Mouse (Mus musculus): ENCODE results near the gene Lsamp.

The Lsamp gene

DNA sequence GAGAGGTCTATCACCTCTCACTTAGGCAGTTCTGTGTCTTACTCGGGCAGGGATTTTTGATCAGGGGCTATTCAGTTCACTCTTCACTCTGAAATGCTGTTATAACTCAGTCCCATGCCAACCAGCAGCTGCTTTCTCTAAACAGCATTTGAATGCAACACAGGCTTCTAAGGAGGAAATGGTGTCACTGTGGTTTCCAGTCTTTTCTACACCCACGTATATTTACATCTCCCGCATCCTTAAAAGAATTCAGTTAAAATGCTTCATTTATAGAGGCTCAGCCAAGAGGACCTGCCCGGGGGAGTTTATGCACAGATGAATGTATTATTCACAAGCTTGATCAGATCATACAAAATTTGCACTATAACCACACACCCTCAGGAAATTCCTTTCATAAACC, 306.0 kb downstream of the Lsamp start:
- DNase-seq, result no peak

DNA sequence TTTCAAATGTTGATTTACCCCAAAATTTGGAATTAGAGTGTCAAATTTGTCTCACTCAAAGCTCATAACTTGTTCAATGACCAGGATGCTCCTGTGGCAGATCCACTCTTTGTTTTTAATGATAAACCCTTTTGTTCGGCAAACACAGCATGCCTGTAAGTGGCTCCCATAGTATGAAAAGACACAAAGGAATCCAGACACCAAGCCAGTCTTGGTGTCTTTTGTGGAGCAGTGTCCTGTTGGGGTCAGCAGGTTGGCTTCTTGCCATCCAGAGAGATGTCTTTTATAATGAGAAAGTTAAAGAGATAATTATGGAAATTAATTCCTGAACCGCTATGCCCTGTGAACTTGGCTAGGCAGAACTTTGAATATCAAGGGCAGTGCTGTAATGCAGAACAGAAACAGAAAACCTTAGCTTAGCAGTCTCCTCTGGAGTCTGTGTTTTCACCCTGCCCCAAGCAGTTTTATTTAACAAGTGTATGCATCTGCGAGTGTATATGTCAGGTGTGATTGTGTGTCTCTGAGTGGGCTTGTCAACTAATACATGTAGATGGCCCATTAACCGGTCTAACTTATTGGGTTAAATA, 310.2 kb downstream of the Lsamp start:
- DNase-seq, result no peak

DNA sequence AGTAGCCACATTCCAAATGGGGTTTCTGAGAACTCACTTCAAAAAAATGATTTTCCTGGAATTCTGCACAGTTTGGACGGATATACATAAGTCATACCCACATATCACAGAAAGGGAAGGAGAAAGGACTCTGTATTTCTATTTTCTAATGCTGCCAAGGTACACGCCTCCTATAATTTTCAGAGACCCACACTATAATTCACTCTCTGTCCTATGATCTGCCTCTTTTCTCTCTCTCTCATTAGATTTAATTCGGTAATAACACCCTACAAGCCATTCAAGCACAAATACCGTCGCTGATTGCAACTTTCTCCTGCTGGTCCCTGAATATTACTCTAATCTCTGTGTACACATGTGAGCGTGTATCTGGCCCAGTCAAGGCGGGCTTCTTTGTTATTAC, 311.1 kb downstream of the Lsamp start:
- no peak for DNase-seq

DNA sequence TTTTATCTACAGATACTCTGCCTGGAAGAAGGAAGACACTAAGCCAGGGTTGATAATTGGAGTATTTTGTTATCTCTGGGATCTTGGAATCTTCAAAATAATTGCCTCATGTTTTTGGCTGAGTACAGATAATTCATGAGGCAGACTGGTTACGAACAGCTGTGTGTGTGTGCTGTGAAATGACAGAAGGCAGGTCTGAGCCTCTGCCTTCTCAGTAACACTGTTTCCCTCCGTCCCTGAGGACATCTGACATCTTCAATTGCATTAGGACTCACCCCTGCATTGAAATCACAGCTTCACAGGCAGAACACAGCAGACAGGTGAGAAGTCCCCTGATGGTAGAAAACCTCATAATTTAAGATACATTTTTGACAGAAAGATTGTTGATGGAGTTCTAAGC, 323.5 kb downstream of the Lsamp start:
- no peak for DNase-seq

DNA sequence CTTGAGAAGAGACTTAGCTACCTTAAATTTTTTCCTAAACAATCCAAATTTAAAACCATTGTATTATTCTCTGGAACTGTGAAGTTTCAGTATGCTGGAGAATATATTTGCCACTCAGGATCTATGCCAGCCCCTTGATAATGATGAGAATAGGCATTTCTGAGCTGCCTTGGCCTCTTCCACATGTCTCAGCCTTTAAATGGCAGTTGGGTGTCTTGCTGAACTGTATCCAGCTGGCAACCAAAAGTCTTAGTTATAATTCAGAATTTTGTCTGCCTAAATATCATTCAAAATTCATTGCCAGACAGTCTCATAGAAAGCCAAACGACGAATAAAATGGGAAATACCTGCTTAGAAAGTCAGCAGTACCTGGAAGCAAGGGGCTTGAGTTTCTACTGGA, 332.0 kb downstream of the Lsamp start:
- DNase-seq, result no peak

DNA sequence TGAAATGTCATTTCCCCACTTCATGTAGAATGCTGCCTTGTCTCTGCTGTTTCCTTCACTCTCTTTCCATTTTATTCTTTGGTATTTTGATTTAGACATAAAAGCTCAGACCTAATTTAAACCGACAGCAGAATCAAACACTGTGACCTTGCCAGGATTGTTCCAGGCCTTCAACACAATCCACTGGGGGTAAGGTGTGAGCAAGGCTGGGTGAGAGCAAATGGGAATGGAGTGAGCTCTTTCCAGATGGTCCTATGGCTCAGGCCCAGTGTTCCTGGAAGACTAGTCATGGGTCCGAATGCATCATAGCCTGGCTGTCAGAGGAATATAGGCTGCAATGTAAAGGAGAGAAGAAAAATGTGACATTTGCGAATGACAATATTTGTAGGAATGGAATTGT, 340.6 kb downstream of the Lsamp start:
- no peak for DNase-seq

DNA sequence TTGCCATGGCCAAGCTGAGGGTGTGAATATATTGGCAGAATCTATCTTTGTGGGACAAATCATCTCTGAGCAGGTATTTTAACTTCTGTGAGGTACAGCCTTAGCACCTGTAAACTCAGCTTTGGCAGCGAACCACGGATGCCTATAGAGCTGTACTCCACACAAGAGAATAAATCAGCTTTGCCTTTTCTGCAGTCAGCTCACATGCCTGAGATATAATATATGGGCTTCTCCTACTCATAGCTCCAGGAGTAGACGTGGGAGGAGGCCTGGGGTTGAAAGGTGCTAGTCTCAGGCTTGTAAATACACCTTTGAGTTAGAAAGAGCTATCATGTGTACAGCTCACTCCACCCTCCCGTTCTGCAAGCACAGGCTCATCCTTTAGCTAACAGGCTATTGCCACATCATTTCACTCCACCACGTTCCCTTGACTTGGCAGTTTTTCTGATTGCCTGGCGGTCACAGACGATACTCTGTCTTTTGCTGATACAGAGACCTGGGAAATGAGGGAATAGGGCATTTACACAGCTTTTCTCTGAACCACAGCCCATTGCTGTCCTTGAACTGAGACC, 344.2 kb downstream of the Lsamp start:
- no peak for DNase-seq

DNA sequence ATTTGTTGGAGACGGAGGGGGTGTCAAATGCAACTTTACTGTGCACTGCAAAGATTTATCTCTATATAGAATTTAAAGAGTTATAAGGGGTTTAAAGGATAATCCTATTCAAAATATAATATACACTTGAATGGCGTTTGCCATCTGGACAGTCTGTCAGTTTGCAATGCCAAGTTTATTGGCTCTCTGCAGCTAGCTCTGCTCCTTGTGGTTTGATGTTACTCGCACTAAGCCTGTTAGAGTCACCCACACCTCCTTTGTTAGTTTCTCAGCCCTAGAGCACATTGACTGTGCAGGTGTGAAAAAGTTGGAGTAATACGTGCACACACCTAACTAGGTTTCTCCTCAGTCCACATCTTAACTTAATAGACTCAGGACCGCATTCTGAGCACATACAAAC, 385.5 kb downstream of the Lsamp start:
- no peak for DNase-seq

DNA sequence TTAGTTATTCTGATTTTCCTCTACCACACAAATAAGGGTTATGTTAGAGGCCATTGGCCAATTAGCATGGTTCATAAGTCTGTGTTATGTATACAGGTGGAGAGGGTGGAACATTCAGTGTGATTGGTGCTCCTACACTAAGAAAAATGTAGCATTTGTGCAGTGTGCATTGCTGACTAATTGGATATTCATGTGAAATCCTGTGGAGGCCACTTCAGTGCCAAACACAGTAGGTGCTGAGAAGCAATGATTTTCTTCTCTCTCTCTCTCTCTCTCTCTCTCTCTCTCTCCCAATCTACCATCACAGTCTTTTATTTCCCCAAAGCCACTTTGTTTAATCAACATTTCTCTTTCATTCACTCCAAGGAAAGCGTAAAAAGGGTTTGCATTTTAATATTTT, 387.1 kb downstream of the Lsamp start:
- no peak for DNase-seq

DNA sequence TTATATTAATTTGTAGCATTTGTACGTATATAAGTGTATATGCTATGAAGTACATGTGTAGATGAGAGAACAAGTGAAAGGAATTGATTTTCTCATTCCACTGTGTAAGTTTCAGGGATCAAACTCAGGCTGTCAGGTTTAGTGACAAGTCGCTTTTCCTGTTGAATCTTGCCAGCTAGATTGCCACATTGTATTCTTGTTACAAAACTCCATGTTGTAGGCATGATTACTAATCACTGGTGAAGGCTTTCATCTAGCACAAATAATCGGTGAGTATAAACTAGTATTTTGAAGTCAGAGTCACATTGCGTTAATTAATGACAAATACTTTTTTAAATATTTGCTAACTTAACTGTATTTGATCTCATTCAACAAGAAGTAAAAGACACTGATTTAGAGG, 391.2 kb downstream of the Lsamp start:
- no peak for DNase-seq

DNA sequence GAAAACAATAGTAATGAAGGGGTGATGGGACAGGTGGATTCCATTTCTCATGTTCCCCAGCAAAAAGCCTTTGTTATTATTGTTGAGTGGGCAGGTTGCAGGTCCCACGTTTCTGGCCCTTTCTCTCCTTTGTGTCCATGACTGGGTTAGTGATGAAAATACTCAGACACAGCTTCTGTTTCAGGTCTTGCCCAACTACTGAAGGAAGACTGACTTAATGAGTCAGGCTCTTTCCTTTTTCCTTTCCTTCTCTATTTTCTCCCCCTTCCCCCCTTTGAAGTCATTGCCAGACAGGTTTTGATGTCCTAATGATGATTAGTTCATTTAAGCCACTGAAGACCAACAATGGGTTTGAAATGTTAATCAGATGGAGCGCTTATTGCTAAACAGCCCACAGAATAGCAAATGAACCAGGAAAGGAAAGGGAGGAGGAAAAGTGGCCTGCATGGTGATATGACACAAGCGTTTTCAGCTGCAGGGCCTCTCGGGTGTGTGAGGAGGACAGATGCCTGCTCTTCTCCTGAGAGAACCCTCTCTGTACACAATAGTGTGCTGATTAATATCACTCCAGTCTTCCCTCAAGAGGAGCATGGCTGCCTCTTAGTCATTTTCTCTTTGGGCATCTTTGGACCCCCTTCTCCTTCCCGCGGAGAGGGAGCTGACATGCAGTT, 393.1 kb downstream of the Lsamp start:
- DNase-seq, result no peak

DNA sequence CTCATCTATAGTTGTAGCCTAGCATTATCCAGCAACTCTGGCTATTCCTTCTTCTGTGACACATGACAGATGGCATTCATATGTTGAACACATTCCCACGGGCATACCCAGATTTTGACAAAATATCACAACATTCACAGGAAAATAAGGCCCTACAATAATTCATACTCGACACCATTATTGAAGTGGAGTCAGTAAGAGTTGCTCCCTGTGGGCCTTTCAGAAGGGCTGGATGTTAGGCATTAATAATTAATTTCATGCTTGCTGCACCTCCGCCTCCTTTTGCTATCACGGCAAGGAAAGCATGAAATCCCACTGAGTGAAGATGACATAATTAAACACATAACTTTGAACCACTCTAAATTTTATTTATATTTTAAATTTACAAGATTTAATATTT, 407.9 kb downstream of the Lsamp start:
- DNase-seq, result no peak

DNA sequence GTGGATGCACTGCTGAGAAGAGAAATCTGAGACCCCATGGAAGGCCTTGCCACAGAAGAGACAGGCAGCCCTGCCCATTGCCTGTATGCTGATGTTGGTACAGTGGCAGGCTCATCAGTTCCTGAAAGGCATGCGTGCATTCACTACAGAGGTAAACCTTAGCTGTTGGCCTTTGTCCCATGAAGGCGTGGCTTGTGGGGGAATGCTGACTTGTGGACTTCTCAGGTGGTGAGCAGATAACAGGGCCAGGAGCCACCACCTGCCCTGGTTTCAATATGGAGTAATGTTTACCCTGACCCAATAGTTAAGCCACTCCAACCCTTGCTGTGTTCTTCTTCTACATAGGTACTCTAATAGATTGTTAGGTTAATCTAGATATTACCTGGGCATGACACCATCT, 415.4 kb downstream of the Lsamp start:
- no peak for DNase-seq

DNA sequence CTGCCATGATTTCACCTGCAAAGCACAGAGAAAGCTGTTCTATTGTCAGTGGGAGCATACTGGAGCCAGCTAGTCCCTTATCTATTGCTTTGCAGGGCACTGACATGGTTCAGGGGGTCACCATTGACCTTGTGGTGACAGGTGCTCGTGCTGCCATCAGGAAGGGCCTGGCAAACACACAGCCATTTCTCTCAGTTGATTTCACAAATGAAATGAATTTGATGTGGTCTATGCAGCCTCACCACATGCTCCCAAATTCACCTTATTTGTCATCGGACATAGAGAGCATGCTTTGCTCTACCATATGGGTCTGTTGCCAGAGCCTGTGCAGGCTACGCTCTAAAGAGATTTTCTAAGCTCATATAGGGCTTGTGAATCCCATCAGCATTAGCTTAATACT, 450.1 kb downstream of the Lsamp start:
- DNase-seq, result no peak

DNA sequence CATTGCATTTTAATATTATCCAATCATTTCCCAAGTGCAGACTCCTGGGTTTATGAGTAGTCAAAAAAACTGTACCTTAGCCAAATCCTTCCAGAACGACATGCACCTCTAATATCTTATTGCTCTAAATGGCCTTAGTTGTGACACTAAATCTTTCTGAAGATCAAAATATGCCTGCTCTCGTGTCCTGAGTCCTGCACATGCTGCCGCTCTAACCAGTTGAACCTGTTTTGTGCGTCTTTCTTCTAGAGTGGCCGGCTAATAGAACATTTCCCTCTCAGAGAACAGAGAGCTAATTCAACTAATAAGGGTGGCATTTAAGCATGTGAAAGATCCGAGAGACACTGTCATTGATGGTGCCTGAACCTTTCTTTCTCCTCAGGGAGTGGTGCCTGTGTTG, 452.3 kb downstream of the Lsamp start:
- no peak for DNase-seq

DNA sequence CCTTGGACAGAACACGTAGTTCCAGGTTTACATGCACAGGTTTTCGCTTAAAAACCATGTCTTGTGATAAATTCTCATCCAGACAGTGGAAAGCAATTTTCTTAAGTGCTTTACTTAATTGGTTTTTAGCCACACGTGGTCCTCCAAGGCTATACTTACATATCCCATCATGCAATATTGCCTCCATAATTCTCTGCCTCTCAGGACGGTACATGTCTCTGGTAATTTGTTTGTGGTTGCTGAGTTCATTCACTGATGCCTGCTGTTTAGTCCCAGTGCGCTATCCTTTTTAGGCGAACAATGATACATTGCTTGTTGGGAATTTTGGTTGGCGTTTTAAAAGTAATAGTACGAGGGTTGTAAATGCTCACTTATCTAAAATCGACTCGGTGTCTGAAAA, 453.7 kb downstream of the Lsamp start:
- no peak for DNase-seq

DNA sequence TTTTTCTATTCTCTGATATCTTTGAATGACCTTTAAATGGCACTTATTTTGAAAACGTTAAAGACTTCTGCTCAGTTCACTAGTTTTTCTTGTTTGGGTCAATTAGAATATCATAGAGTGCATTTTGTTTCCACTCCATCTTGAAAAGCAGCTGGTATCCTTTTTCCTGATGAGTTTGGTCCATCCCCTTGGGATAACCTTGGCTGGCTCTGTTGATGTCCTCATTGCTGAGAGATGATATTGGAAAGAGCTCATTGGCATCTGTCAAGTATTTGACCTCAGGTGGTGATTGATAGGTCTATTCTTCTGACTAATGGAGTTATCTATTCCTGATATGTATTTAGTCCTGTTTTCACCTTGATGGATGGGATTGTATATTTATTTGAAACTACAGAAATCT, 454.7 kb downstream of the Lsamp start:
- DNase-seq, result no peak

DNA sequence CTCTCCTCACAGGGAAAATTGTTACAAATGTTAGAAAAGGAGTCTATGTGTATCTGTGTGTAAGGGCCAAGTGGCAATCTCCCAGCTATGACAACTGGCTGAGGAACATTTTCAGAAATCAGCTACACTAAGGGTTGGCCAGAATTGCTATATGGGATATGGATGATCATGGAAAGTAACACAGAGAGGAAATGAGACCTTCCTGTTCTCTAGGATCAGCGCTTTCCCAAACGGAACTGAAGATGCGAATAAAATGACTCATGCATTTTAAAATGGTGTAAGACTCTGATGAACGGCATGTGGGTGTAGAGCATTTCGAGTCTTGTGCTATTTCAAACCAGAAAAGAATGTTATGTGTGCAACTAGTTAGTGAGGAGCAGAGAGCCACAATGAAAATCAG, 462.4 kb downstream of the Lsamp start:
- DNase-seq, result no peak

DNA sequence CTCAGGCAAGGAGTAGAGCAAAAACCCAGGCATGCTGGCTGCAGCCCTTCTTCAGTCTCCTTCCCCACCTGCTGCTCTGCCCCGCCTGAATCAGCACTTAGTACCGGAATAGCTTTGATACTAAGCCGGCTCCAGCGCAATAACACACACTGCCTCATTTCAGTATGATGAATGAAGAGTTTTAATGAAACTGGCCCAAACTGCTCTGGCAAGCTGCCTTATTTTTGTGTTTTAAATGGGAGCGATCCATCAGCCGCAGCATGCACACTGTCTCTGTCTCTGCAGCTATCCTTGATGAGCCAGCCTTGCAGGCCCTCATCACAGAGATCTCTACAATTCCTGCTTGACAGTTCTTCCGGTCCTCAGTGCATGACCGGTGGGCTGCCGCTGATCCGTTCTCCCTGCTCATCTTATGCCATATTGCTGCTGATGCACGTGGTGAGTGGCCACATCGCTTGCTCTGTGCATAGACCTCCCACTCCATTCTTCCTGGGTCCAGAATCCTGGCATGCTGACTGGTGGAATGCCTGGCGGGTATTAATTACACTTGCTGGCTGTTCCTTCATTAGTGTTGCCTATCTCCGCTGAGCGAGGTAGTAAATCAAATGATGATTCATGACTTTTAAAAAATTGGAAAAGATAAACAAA, 479.4 kb downstream of the Lsamp start:
- no peak for DNase-seq

DNA sequence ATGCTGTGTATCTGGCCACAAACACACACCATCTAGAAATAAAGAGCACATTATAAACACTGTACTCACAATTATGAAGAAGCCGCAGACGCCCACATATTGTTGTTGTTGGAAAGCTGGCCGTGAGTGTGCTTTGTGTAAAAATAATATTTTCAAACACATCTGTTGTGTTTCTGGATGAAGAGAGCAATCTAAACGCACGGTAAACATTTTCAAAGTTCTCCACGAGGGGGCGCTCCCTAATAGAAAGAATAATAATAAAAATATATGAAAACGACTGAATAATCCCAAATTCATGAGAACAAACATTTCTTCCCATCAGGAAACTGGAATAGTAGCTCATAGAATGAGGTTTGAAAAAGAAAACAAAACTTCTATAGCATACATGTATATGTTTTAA, 482.4 kb downstream of the Lsamp start:
- DNase-seq, result peak; percentile 8

DNA sequence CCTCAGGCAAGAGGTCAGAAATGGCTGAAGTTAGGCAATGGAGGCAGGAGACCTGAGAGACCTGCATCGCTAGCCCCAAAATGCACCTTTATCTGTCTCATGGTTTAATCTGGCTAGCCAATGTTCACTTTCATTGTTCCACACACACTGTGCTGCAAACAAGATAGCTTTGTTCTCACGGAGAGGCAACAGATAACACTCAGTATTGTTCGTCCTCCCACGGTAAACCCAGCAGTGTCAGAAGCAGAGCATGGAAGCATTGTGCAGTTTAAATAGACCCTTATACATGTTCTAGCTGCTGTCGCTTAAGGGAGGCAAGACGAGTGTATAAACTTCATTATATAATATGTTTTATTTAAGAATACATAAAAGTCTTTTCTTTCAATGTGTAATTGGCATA, 486.8 kb downstream of the Lsamp start:
- no peak for DNase-seq

DNA sequence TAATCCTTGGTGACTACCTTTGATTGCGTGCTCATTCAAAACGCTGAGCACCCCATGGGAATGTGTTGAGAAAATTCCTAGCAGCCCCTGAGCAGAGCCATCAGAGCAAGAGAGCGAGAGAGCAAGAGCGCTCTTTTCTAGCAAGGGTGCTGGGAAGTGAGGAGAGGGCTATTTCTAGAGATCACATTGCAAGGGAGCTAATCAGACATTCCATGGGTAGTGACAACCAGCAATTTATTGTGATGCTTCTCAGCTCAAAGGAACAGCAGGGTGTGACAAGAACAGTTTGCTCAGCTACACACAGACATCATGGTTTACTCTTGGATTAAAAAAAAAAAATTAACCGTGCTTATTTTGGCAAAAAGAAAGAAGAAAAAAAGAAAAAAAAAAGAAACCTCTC, 487.8 kb downstream of the Lsamp start:
- DNase-seq, result no peak

DNA sequence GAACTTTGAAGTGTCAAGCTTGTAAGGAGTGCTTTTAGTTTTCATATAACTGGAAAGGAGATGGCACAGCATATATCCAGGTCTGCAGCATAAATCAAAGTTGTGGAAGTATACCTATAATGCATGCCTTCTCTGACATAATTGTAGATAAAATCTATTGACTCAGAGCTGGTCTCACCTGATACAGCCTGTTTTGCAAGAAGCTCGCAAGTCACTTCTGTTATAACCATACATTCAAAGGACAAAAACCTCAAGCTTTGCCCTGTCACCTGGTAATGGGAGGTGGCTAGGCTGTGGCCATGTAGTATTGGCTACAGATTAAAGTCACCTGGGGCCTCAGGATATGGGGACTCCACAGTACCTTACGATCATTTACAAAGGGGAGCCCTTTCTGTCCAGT, 507.4 kb downstream of the Lsamp start:
- DNase-seq, result no peak

DNA sequence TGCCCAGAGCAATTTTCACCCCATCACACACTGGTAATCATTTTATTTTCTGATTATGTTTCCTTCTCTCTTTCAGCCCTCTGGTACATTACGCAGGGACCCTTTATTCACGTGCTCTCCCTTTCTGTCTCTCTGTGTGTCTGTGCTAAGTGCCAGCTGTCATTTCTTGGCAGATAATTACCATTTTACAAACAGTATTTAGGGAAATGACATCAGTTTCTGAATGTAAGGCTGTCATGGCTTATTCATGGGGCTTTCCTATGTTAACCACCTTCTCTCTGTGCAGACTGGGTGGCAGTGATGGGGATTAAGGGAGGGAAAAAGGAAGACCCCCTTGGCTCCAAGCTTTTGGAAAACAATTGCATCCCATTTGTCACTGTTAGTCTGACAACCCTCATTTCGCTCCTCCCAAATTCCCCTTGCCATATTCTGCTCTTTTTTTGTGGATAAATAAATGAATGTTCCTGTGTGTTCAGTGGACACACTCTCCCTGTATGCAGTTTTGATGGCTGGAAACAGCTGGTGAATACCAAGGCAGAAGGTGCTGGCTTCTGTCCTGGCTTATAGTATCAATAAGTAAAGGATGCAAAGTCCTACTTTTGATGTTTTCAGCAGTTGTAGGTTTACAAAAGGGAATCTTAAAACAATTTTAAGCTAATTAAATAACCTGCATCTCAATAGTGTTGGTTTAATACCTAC, 520.2 kb downstream of the Lsamp start:
- DNase-seq, result no peak

Measured in thymus, postnatal 4 days (tissue).